Mouse (Mus musculus) hindbrain, postnatal 0 days (tissue): ENCODE results near the gene Csrp2. TPM values are rescaled to one million over a fixed set of nuclear protein-coding genes. Genes with fewer than 3 reads are reported as not detected.

Source experiments
- ATAC-seq: fragments of 200-750 bp; cut with Nextera tagmentation; 2 replicates; pipeline ENCODE4 v1.8.0; 2017; ENCODE audit warnings: mild to moderate bottlenecking, moderate TSS enrichment, moderate library complexity
- DNase-seq: peaks from one replicate; pipeline ENCODE4 v3.0.0-alpha.2; 2015; ENCODE audit warnings: low spot score
- H3K27ac ChIP-seq: fragments of 300-500 bp; sonication (generic); 2 replicates; pipeline ENCODE4 v1.5.1; 2014; ENCODE audit warnings: mild to moderate bottlenecking
- H3K27me3 ChIP-seq: fragments of 300-500 bp; sonication (generic); 2 replicates; pipeline ENCODE4 v1.6.1; 2014; ENCODE audit warnings: low read length, mixed read lengths; ENCODE audit not compliant: insufficient read depth
- H3K36me3 ChIP-seq: fragments of 300-500 bp; sonication (generic); 2 replicates; pipeline ENCODE4 v1.6.1; 2014; ENCODE audit warnings: low read length, mixed read lengths; ENCODE audit not compliant: insufficient read depth
- H3K4me1 ChIP-seq: fragments of 300-500 bp; sonication (generic); 2 replicates; pipeline ENCODE4 v1.6.1; 2014; ENCODE audit warnings: antibody characterized with exemption, low read length, mixed read lengths; ENCODE audit not compliant: insufficient read depth
- H3K4me2 ChIP-seq: fragments of 300-500 bp; sonication (generic); 2 replicates; pipeline ENCODE4 v1.6.1; 2014; ENCODE audit warnings: low read depth, mild to moderate bottlenecking, low read length, moderate library complexity, mixed read lengths
- H3K4me3 ChIP-seq: fragments of 300-500 bp; sonication (generic); 2 replicates; pipeline ENCODE4 v1.5.1; 2014; ENCODE audit warnings: low read length
- H3K9ac ChIP-seq: fragments of 300-500 bp; sonication (generic); replicated peaks from 2 replicates; pipeline ENCODE4 v1.6.1; 2014; ENCODE audit warnings: mild to moderate bottlenecking, low read length, moderate library complexity, mixed read lengths
- H3K9me3 ChIP-seq: fragments of 300-500 bp; sonication (generic); 2 replicates; pipeline ENCODE4 v1.6.1; 2016; ENCODE audit warnings: low read length, mixed read lengths
- CTCF ChIP-seq: IDR thresholded peaks from 2 replicates; pipeline ENCODE4 v1.5.1; 2016; ENCODE audit warnings: antibody characterized with exemption, control low read depth, low read depth
- WGBS: fragments of 180-500 bp; shearing (Covaris S2); extraction: QIAGEN DNeasy Blood & Tissue Kit; methylation state at CpG from one replicate; pipeline ENCODE4 v1.1.7; 2014; 5-methylcytosine and 5-hydroxymethylcytosine counted together
- polyA plus RNA-seq: library from polyadenylated mRNA; unstranded; fragments of >200 nt; fragmentation: Nextera tagmentation; extraction: Ambion mirVana; gene quantifications from 2 replicates; pipeline ENCODE4 v1.2.1, GENCODE M21; 2015
- total RNA-seq: library from RNA; depleted of rRNA; stranded (reverse); fragments of >200 nt; gene quantifications from 2 replicates; pipeline ENCODE4 v1.2.3, GENCODE M21; 2014

Csrp2 gene
- total and polyA plus RNA-seq, 2 experiments from 2014 or later: 76.3 to 99.6 TPM

DNA sequence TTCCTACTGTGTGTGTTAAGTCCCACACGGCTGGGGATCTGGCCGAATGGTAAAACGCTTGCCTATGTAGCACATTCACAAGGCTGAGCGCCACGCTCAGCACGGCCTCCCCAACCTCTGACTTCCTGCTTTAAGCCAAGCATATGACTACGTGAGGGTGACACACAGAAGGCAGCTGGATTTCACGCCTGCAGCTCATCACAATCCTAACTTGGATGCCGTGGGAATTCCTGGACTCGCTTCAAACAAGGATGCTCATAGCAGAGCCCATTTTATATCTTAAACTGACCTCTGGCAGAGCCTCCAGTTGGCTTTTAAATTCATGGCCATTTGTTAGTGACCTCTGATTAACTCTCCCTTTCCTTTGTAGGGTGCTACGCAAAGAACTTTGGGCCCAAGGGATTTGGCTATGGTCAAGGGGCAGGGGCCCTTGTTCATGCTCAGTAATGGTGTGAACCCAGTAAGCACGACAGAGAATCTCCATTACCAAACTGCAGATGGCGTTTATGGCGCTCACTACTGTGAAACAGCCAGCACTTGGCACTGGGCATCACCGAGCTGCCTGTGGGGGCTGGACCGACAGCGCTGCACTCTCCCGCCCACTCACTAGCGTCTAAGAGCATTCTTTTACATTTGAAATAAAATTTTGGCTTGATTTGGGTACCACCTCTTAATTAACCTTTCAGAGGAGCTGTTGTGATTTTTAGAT lies 19.4 kb downstream of the Csrp2 start:
- H3K9ac ChIP-seq: no peak overlapping the region
- WGBS: 66% methylated on average over 19 of the region's 19 CpGs
- TF ChIP-seq CTCF: no peak; the same call in 1 of the 2 replicates
- 0 out of 2 replicates have a peak overlapping the region, but pooled peaks have one; percentile 45 for H3K27ac ChIP-seq
- no peaks in the 10 kb centered on the region for H3K4me1 ChIP-seq
- H3K27me3 ChIP-seq: no peaks in the 10 kb centered on the region
- no peak overlapping the region for H3K4me3 ChIP-seq
- peak; percentile 64 for DNase-seq
- peaks cover 20% of the 10 kb centered on the region; the same call in 1 of the 2 replicates for H3K36me3 ChIP-seq
- no peaks in the 10 kb centered on the region for H3K9me3 ChIP-seq
- peak; percentile 72; the same call in 1 of the 2 replicates for ATAC-seq
- no peak overlapping the region for H3K4me2 ChIP-seq

DNA sequence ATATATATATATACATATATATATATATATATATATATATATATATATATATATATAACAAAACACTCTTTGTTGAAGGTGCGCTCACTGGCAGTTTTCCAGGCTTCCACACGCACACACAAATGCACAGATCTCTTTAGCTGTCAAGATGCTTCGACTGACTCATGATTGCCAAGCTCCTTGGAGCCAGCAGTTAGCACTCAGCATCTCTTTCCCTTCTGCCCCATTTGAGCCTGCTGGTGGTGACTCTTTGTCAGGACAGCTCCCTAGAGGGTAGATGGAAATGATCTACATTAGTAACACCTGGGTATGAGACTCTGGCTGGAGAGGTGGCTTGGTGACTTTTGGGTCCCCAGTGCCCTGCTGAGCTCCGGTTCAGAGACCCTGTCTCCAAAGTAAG lies 20.1 kb downstream of the Csrp2 start:
- peak; percentile 53 for DNase-seq
- Histone ChIP-seq H3K27ac (no peak overlapping the region), H3K36me3 (peaks cover 20% of the 10 kb centered on the region; the same call in 1 of the 2 replicates), H3K9ac (no peak overlapping the region), H3K4me2 (no peak overlapping the region), H3K27me3 (no peaks in the 10 kb centered on the region), H3K9me3 (no peaks in the 10 kb centered on the region), H3K4me1 (no peaks in the 10 kb centered on the region), H3K4me3 (no peak overlapping the region)
- no peak for TF ChIP-seq CTCF
- peak; percentile 37; the same call in 1 of the 2 replicates for ATAC-seq
- 50% methylated on average over 4 of the region's 4 CpGs for WGBS

DNA sequence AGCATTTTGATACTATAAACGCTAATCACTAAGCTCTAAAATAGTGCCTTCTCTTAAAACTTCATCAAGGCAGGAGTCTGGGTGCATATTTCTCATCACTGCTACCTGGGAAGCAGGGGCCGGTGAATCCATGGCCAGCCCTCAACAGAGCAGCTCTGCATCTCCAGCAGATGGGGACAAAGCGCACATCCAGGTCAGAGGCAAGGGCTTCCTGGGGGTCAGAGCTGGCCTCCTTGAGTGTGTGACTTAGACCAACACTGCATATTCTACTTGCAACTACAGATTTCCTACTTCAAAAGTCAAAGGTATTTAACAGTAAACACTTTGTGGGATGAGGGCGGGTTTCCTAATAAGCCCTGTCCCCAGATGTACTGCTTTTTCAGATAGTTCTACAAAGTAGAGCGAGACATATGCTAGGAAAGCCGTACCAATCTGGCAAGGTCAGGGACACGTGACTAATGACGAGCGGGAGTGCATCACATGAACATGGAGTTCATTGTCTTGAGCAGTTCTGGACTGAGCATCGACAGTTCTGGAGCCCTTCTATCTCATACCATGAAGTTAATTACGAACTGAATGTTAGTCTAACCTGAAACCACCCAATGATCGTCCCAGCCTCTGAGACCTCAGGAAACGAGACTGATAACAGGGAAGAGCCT lies 21.3 kb downstream of the Csrp2 start:
- H3K9me3 ChIP-seq: no peaks in the 10 kb centered on the region
- peaks cover 20% of the 10 kb centered on the region; the same call in 1 of the 2 replicates for H3K36me3 ChIP-seq
- no peak for DNase-seq
- 86% methylated on average over 13 of the region's 13 CpGs for WGBS
- no peak overlapping the region for H3K9ac ChIP-seq
- no peaks in the 10 kb centered on the region for H3K27me3 ChIP-seq
- no peak overlapping the region for H3K4me2 ChIP-seq
- ATAC-seq: no peak
- H3K4me3 ChIP-seq: no peak overlapping the region
- H3K4me1 ChIP-seq: no peaks in the 10 kb centered on the region
- TF ChIP-seq CTCF: peak; percentile 16; the same call in 1 of the 2 replicates
- H3K27ac ChIP-seq: no peak overlapping the region

- Histone ChIP-seq H3K4me3 (no peak overlapping the region), H3K36me3 (peaks cover 30% of the 10 kb centered on the region; the same call in 1 of the 2 replicates), H3K9me3 (no peaks in the 10 kb centered on the region), H3K4me2 (no peak overlapping the region), H3K27ac (no peak overlapping the region), H3K9ac (no peak overlapping the region), H3K4me1 (no peaks in the 10 kb centered on the region), H3K27me3 (no peaks in the 10 kb centered on the region)
- no peak for ATAC-seq
- no peak for TF ChIP-seq CTCF
- no peak for DNase-seq
- WGBS: 92% methylated on average over 11 of the region's 11 CpGs
Measured at GRCm38 (mm10) chr10:110941968-110942367, 22.4 kb downstream of the Csrp2 start.

- Histone ChIP-seq H3K27ac (no peak overlapping the region), H3K4me3 (no peak overlapping the region), H3K27me3 (no peaks in the 10 kb centered on the region), H3K9me3 (no peaks in the 10 kb centered on the region), H3K36me3 (peaks cover 36% of the 10 kb centered on the region; the same call in 1 of the 2 replicates), H3K9ac (no peak overlapping the region), H3K4me2 (no peak overlapping the region), H3K4me1 (no peaks in the 10 kb centered on the region)
- DNase-seq (no peak), ATAC-seq (no peak)
- WGBS: 92% methylated on average over 9 of the region's 9 CpGs
- no peak for TF ChIP-seq CTCF
Measured at GRCm38 (mm10) chr10:110942806-110943205, 23.2 kb downstream of the Csrp2 start.

- ATAC-seq: no peak
- peaks cover 34% of the 10 kb centered on the region; the same call in 1 of the 2 replicates for H3K36me3 ChIP-seq
- no peak overlapping the region for H3K4me3 ChIP-seq
- DNase-seq: no peak
- H3K27ac ChIP-seq: no peak overlapping the region
- no peak overlapping the region for H3K9ac ChIP-seq
- no peak overlapping the region for H3K4me2 ChIP-seq
- no peaks in the 10 kb centered on the region for H3K4me1 ChIP-seq
- no peaks in the 10 kb centered on the region for H3K9me3 ChIP-seq
- no peaks in the 10 kb centered on the region for H3K27me3 ChIP-seq
- 94% methylated on average over 11 of the region's 11 CpGs for WGBS
- TF ChIP-seq CTCF: no peak
Measured at GRCm38 (mm10) chr10:110944175-110944574, 24.6 kb downstream of the Csrp2 start.
